Mouse (Mus musculus) sigmoid colon, adult 10 weeks (tissue): ENCODE measurements around the gene Olfr1480. TPM values are rescaled to one million over a fixed set of nuclear protein-coding genes. Genes with fewer than 3 reads are reported as not detected.

Source experiments
- polyA plus RNA-seq: library from polyadenylated mRNA; stranded (reverse); fragments of 350-450 nt; fragmentation: Illumina TruSeq; extraction: RNeasy Lipid Tissue Mini Kit (QIAGEN cat#74804); gene quantifications from one replicate; pipeline ENCODE4 v1.2.3, GENCODE M21; 2014; ENCODE audit warnings: low read depth, low replicate concordance

Olfr1480 gene
- not detected for polyA plus RNA-seq

GRCm38 (mm10) chr19:13527613-13528012 lies at the start of gene Olfr1480:
TSS of gene Olfr1480 (plus strand) at chr19:13527913.

GRCm38 (mm10) chr19:13480096-13480495 lies 47.6 kb upstream of the Olfr1480 start, which contains the start of gene Olfr1475:
TSS of gene Olfr1475 (minus strand) at chr19:13480196.

GRCm38 (mm10) chr19:13500246-13500645 lies 27.5 kb upstream of the Olfr1480 start, which contains the start of gene Olfr1477:
TSS of gene Olfr1477 (plus strand) at chr19:13500546.

Other genes starting within 250 kb of the Olfr1480 start
- gene Olfr1465, start 212.4 kb upstream of the Olfr1480 start, polyA plus RNA-seq = not detected
- not detected for gene Olfr1466, start 189.1 kb upstream of the Olfr1480 start, polyA plus RNA-seq
- gene Olfr1467, start 165.7 kb upstream of the Olfr1480 start, polyA plus RNA-seq = not detected
- not detected for gene Olfr1469, start 120.1 kb upstream of the Olfr1480 start, polyA plus RNA-seq
- not detected for gene Olfr1471, start 84.5 kb upstream of the Olfr1480 start, polyA plus RNA-seq
- not detected for gene Olfr1472, start 71.8 kb upstream of the Olfr1480 start, polyA plus RNA-seq
- not detected for gene Olfr1474, start 58.3 kb upstream of the Olfr1480 start, polyA plus RNA-seq
- not detected for gene Olfr1475, start 47.7 kb upstream of the Olfr1480 start, polyA plus RNA-seq
- not detected for gene Olfr1477, start 27.4 kb upstream of the Olfr1480 start, polyA plus RNA-seq
- not detected for gene Olfr1484, start 55.6 kb downstream of the Olfr1480 start, polyA plus RNA-seq
- gene Olfr1487, start 89.5 kb downstream of the Olfr1480 start, polyA plus RNA-seq = not detected
- gene Olfr1489, start 103.7 kb downstream of the Olfr1480 start, polyA plus RNA-seq = not detected
- gene Olfr1490, start 123.2 kb downstream of the Olfr1480 start, polyA plus RNA-seq = not detected
- gene Olfr1491, start 169.4 kb downstream of the Olfr1480 start, polyA plus RNA-seq = not detected
- not detected for gene Olfr1493-ps1, start 195.4 kb downstream of the Olfr1480 start, polyA plus RNA-seq
- not detected for gene Olfr1494, start 211.8 kb downstream of the Olfr1480 start, polyA plus RNA-seq
- gene Olfr1495, start 236.7 kb downstream of the Olfr1480 start, polyA plus RNA-seq = not detected
- not detected for gene Olfr1496, start 250.0 kb downstream of the Olfr1480 start, polyA plus RNA-seq